Mouse (Mus musculus) neural tube, embryonic 11.5 days (tissue): Measurements from ENCODE around the gene Ifna11. TPM values are rescaled to one million over a fixed set of nuclear protein-coding genes. Genes with fewer than 3 reads are reported as not detected.

Experiments used
- ATAC-seq: fragments of 200-750 bp; cut with Nextera tagmentation; 2 replicates; pipeline ENCODE4 v1.8.0; 2017; ENCODE audit warnings: moderate number of reproducible peaks, mild to moderate bottlenecking, moderate TSS enrichment, moderate library complexity; ENCODE audit not compliant: insufficient read depth, low FRiP score, low TSS enrichment
- DNase-seq: peaks from one replicate; pipeline ENCODE4 v3.0.0-alpha.2; 2015; ENCODE audit warnings: low spot score
- H3K27ac ChIP-seq: fragments of 300-500 bp; sonication (generic); 2 replicates; pipeline ENCODE4 v1.5.1; 2014; ENCODE audit warnings: low read depth, mild to moderate bottlenecking, low read length
- H3K27me3 ChIP-seq: fragments of 300-500 bp; sonication (generic); 2 replicates; pipeline ENCODE4 v1.6.1; 2014; ENCODE audit warnings: mild to moderate bottlenecking, low read length, mixed read lengths; ENCODE audit not compliant: control insufficient read depth, insufficient read depth
- H3K36me3 ChIP-seq: fragments of 300-500 bp; sonication (generic); 2 replicates; pipeline ENCODE4 v1.6.1; 2014; ENCODE audit warnings: mild to moderate bottlenecking, low read length, moderate library complexity, mixed read lengths; ENCODE audit not compliant: control insufficient read depth, insufficient read depth
- H3K4me1 ChIP-seq: fragments of 300-500 bp; sonication (generic); 2 replicates; pipeline ENCODE4 v1.6.1; 2014; ENCODE audit warnings: low read length, mixed read lengths; ENCODE audit not compliant: control insufficient read depth, insufficient read depth
- H3K4me2 ChIP-seq: fragments of 300-500 bp; sonication (generic); 2 replicates; pipeline ENCODE4 v1.6.1; 2014; ENCODE audit warnings: low read depth, mild to moderate bottlenecking, moderate library complexity
- H3K4me3 ChIP-seq: fragments of 300-500 bp; sonication (generic); 2 replicates; pipeline ENCODE4 v1.5.1; 2014; ENCODE audit warnings: low read depth, low read length
- H3K9ac ChIP-seq: fragments of 300-500 bp; sonication (generic); 2 replicates; pipeline ENCODE4 v1.6.1; 2014; ENCODE audit warnings: mild to moderate bottlenecking, low read length
- H3K9me3 ChIP-seq: fragments of 300-500 bp; sonication (generic); 2 replicates; pipeline ENCODE4 v1.6.1; 2016; ENCODE audit warnings: low read length; ENCODE audit not compliant: control insufficient read depth
- WGBS: fragments of 180-500 bp; shearing (Covaris S2); extraction: QIAGEN DNeasy Blood & Tissue Kit; methylation state at CpG from one replicate; pipeline ENCODE4 v1.1.7; 2014; 5-methylcytosine and 5-hydroxymethylcytosine counted together
- polyA plus RNA-seq: library from polyadenylated mRNA; unstranded; fragments of >200 nt; fragmentation: Nextera tagmentation; extraction: Ambion mirVana; gene quantifications from 2 replicates; pipeline ENCODE4 v1.2.1, GENCODE M21; 2014

Ifna11 gene
- polyA plus RNA-seq, 1 experiment from 2014 or later, result not detected

- Histone ChIP-seq H3K9me3 (no peaks in the 10 kb centered on the region), H3K36me3 (no peaks in the 10 kb centered on the region), H3K27me3 (no peaks in the 10 kb centered on the region), H3K4me2 (no peak overlapping the region), H3K4me3 (no peak overlapping the region), H3K9ac (no peak overlapping the region), H3K4me1 (no peaks in the 10 kb centered on the region), H3K27ac (no peak overlapping the region)
- DNase-seq (no peak), ATAC-seq (no peak)
Measured at GRCm38 (mm10) chr4:88859214-88859613, 39.5 kb downstream of the Ifna11 start.

- H3K4me1 ChIP-seq, result no peaks in the 10 kb centered on the region
- H3K9ac ChIP-seq, result no peak overlapping the region
- no peaks in the 10 kb centered on the region for H3K27me3 ChIP-seq
- H3K4me3 ChIP-seq, result no peak overlapping the region
- H3K4me2 ChIP-seq, result no peak overlapping the region
- no peaks in the 10 kb centered on the region for H3K9me3 ChIP-seq
- H3K27ac ChIP-seq, result no peak overlapping the region
- no peaks in the 10 kb centered on the region for H3K36me3 ChIP-seq
- 12% methylated on average over 7 of the region's 7 CpGs for WGBS
- no peak for ATAC-seq
- no peak for DNase-seq
Measured at GRCm38 (mm10) chr4:88863309-88863708, 43.5 kb downstream of the Ifna11 start.

- 67% methylated on average over 9 of the region's 9 CpGs for WGBS
- H3K9ac ChIP-seq, result no peak overlapping the region
- H3K9me3 ChIP-seq, result no peaks in the 10 kb centered on the region
Measured at GRCm38 (mm10) chr4:88864599-88864998, 44.8 kb downstream of the Ifna11 start.

GRCm38 (mm10) chr4:88865011-88865569 lies 45.3 kb downstream of the Ifna11 start:
- Histone ChIP-seq H3K4me2 (no peak overlapping the region), H3K27me3 (no peaks in the 10 kb centered on the region), H3K9ac (no peak overlapping the region), H3K9me3 (no peaks in the 10 kb centered on the region), H3K4me1 (no peaks in the 10 kb centered on the region), H3K27ac (no peak overlapping the region), H3K36me3 (no peaks in the 10 kb centered on the region), H3K4me3 (no peak overlapping the region)
- WGBS, result 47% methylated on average over 6 of the region's 6 CpGs
- DNase-seq (no peak), ATAC-seq (no peak)

More at GRCm38 (mm10) chr4:88864599-88864998, 44.8 kb downstream of the Ifna11 start:
- DNase-seq (no peak), ATAC-seq (no peak)
- Histone ChIP-seq H3K36me3 (no peaks in the 10 kb centered on the region), H3K27me3 (no peaks in the 10 kb centered on the region), H3K4me2 (no peak overlapping the region), H3K27ac (no peak overlapping the region), H3K4me3 (no peak overlapping the region), H3K4me1 (no peaks in the 10 kb centered on the region)

- ATAC-seq (peak; percentile 67), DNase-seq (peak; percentile 82)
- H3K4me2 ChIP-seq, result peak overlapping the region; percentile 75
- 4% methylated on average over 8 of the region's 8 CpGs for WGBS
- no peak overlapping the region for H3K27ac ChIP-seq
- no peak overlapping the region for H3K9ac ChIP-seq
- no peaks in the 10 kb centered on the region for H3K36me3 ChIP-seq
- H3K4me1 ChIP-seq, result no peaks in the 10 kb centered on the region
- peak overlapping the region; percentile 46 for H3K4me3 ChIP-seq
- H3K27me3 ChIP-seq, result no peaks in the 10 kb centered on the region
- H3K9me3 ChIP-seq, result no peaks in the 10 kb centered on the region
Measured at GRCm38 (mm10) chr4:88867366-88867925, 47.7 kb downstream of the Ifna11 start.

GRCm38 (mm10) chr4:88867926-88868911 lies 48.5 kb downstream of the Ifna11 start:
- Histone ChIP-seq H3K9me3 (no peaks in the 10 kb centered on the region), H3K9ac (peak overlapping the region; percentile 19; the same call in 1 of the 2 replicates), H3K4me3 (peak overlapping the region; percentile 46), H3K4me1 (no peaks in the 10 kb centered on the region), H3K36me3 (no peaks in the 10 kb centered on the region), H3K27me3 (no peaks in the 10 kb centered on the region), H3K4me2 (peak overlapping the region; percentile 75), H3K27ac (no peak overlapping the region)
- ATAC-seq, result peak; percentile 79
- peak; percentile 58 for DNase-seq
- 9% methylated on average over 30 of the region's 31 CpGs for WGBS

Other genes starting within 250 kb of the Ifna11 start
- gene Ifna14, start 248.2 kb upstream of the Ifna11 start, polyA plus RNA-seq, result not detected in 2 replicates
- not detected in 2 replicates for gene Ifna9, start 227.6 kb upstream of the Ifna11 start, polyA plus RNA-seq
- gene Ifna12, start 216.6 kb upstream of the Ifna11 start, polyA plus RNA-seq, result not detected in 2 replicates
- not detected in 2 replicates for gene C87499, start 185.5 kb upstream of the Ifna11 start, polyA plus RNA-seq
- not detected in 2 replicates for gene Ifna13, start 175.5 kb upstream of the Ifna11 start, polyA plus RNA-seq
- not detected in 2 replicates for gene Ifna16, start 143.0 kb upstream of the Ifna11 start, polyA plus RNA-seq
- gene Ifna2, start 136.0 kb upstream of the Ifna11 start, polyA plus RNA-seq, result not detected in 2 replicates
- not detected in 2 replicates for gene Ifnab, start 128.6 kb upstream of the Ifna11 start, polyA plus RNA-seq
- 1.9 and 2.1 TPM in 2 replicates for gene Gm26566, start 98.2 kb upstream of the Ifna11 start, polyA plus RNA-seq
- 151 and 152 TPM in 2 replicates for gene Klhl9, start 97.5 kb upstream of the Ifna11 start, polyA plus RNA-seq
- gene Gm13271, start 65.1 kb upstream of the Ifna11 start, polyA plus RNA-seq, result 0.53 TPM in 1 of 2 replicates, not detected in the other
- gene Gm13283, start 59.8 kb upstream of the Ifna11 start, polyA plus RNA-seq, result not detected in 2 replicates
- 0.31 and 0.46 TPM in 2 replicates for gene Gm13290, start 46.1 kb upstream of the Ifna11 start, polyA plus RNA-seq
- gene Gm13289, start 43.0 kb upstream of the Ifna11 start, polyA plus RNA-seq, result not detected in 2 replicates
- not detected in 2 replicates for gene Gm13272, start 40.1 kb upstream of the Ifna11 start, polyA plus RNA-seq
- gene Ifnz, start 37.8 kb upstream of the Ifna11 start, polyA plus RNA-seq, result not detected in 2 replicates
- gene Gm13276, start 34.2 kb upstream of the Ifna11 start, polyA plus RNA-seq, result not detected in 2 replicates
- gene Gm13277, start 31.3 kb upstream of the Ifna11 start, polyA plus RNA-seq, result not detected in 2 replicates
- gene Gm13278, start 28.4 kb upstream of the Ifna11 start, polyA plus RNA-seq, result not detected in 2 replicates
- not detected in 2 replicates for gene Gm13275, start 25.5 kb upstream of the Ifna11 start, polyA plus RNA-seq
- gene Gm13279, start 22.6 kb upstream of the Ifna11 start, polyA plus RNA-seq, result not detected in 2 replicates
- gene Gm13285, start 20.3 kb upstream of the Ifna11 start, polyA plus RNA-seq, result 0.19 TPM in 1 of 2 replicates, not detected in the other
- not detected in 2 replicates for gene Gm13287, start 16.7 kb upstream of the Ifna11 start, polyA plus RNA-seq
- gene Gm13288, start 14.4 kb upstream of the Ifna11 start, polyA plus RNA-seq, result not detected in 2 replicates
- not detected in 2 replicates for gene Ifna7, start 3.7 kb upstream of the Ifna11 start, polyA plus RNA-seq
- not detected in 2 replicates for gene Ifna6, start 7.5 kb downstream of the Ifna11 start, polyA plus RNA-seq
- not detected in 2 replicates for gene Ifna5, start 15.6 kb downstream of the Ifna11 start, polyA plus RNA-seq
- gene Ifna4, start 21.9 kb downstream of the Ifna11 start, polyA plus RNA-seq, result not detected in 2 replicates
- not detected in 2 replicates for gene Ifna1, start 30.1 kb downstream of the Ifna11 start, polyA plus RNA-seq
- gene Ifne, start 60.2 kb downstream of the Ifna11 start, polyA plus RNA-seq, result not detected in 2 replicates